Mouse (Mus musculus) megakaryocyte, embryonic 14.5 days (primary cell): ENCODE results near the gene Ube3b. TPM values are rescaled to one million over a fixed set of nuclear protein-coding genes. Genes with fewer than 3 reads are reported as not detected.

Experiments
- H3K27me3 ChIP-seq: replicated peaks from 2 replicates; pipeline ENCODE3; 2012; ENCODE audit warnings: inconsistent platforms
- H3K36me3 ChIP-seq: replicated peaks from 2 replicates; pipeline ENCODE3; 2012; ENCODE audit warnings: low read length, inconsistent platforms, mixed read lengths
- H3K4me1 ChIP-seq: 2 replicates; pipeline ENCODE4 v1.6.1; 2012; ENCODE audit warnings: inconsistent platforms
- H3K4me3 ChIP-seq: replicated peaks from 2 replicates; pipeline ENCODE3; 2012; ENCODE audit warnings: moderate library complexity, mild to moderate bottlenecking, inconsistent platforms
- H3K9me3 ChIP-seq: 2 replicates; pipeline ENCODE4 v1.6.1; 2012; ENCODE audit warnings: inconsistent platforms
- FLI1 ChIP-seq: IDR thresholded peaks from 2 replicates; pipeline ENCODE4 v1.6.1; 2012; ENCODE audit warnings: low read length, inconsistent platforms, mixed read lengths
- GATA1 ChIP-seq: IDR thresholded peaks from 3 replicates; pipeline ENCODE4 v1.6.1; 2012; ENCODE audit warnings: mixed read lengths, low read length, inconsistent platforms, borderline replicate concordance
- polyA plus RNA-seq: library from polyadenylated mRNA; stranded (reverse); fragments of >175 nt; gene quantifications from 2 replicates; pipeline ENCODE4 v1.2.3, GENCODE M21; 2012; ENCODE audit warnings: low replicate concordance; ENCODE audit not compliant: insufficient read depth

Gene Ube3b
- polyA plus RNA-seq, 1 experiment: 32.0 TPM

- Histone ChIP-seq H3K36me3 (no peaks in the 10 kb centered on the region), H3K4me3 (no peak overlapping the region), H3K9me3 (peaks cover 8% of the 10 kb centered on the region), H3K27me3 (peaks cover 71% of the 10 kb centered on the region), H3K4me1 (peaks cover 8% of the 10 kb centered on the region)
- TF ChIP-seq FLI1 (no peak), GATA1 (no peak)
These were observed 90.0 kb downstream of the Ube3b start for GRCm38 (mm10) chr5:114470359-114470758.

Other genes starting within 250 kb of the Ube3b start
- gene Acacb, start 234.1 kb upstream of the Ube3b start, polyA plus RNA-seq: 0.48 TPM in 2 replicates
- not detected in 2 replicates for gene Foxn4, start 106.8 kb upstream of the Ube3b start, polyA plus RNA-seq
- not detected in 2 replicates for gene Myo1h, start 91.4 kb upstream of the Ube3b start, polyA plus RNA-seq
- 40.6 and 61.8 TPM in 2 replicates for gene Kctd10, start 99 bp upstream of the Ube3b start, polyA plus RNA-seq
- gene Mmab, start 63.5 kb downstream of the Ube3b start, polyA plus RNA-seq: 16.0 and 19.4 TPM in 2 replicates
- 131 and 255 TPM in 2 replicates for gene Mvk, start 63.7 kb downstream of the Ube3b start, polyA plus RNA-seq
- gene Fam222a, start 187.4 kb downstream of the Ube3b start, polyA plus RNA-seq: 0.34 and 9.8 TPM in 2 replicates